Mouse (Mus musculus): ENCODE data around the gene Ggact. TPM values are rescaled to one million over a fixed set of nuclear protein-coding genes. Genes with fewer than 3 reads are reported as not detected.
A peak's percentile ranks its signal among the peaks of the same experiment; 100 is the strongest.

The Ggact gene
- total RNA-seq, 2 experiments from 2014 or later, result 11.8 to 12.5 TPM

DNA sequence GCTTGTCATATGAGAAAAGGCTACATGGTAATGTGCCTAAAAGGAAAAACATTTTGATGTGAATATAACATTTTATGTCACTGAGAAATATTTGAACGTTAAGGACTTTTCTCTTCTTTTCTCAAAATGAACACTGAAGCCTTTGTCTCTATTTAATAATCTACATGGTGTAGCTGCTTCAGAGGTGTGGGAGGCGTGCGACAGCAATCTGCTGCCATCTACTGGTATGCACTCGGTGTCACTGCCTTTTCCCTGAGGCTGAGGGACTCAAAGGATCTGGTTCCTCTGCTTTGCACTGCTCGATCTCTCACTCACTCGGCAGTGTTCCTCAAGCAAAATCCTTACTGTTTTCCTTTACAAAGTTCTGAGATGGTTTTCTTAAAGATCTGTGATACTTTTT is 37.4 kb downstream of the Ggact start:
- peak; percentile 64 for DNase-seq
- intact Hi-C loops (cut with DNase I; ENCODE audit: low total_unique reads), result loop anchor here (5.0 kb wide), 1 partner anchor 654 kb away; no protein-coding TSS in a partner anchor

- intact Hi-C loops (cut with DNase I; ENCODE audit: low total_unique reads), result loop anchor here (5.0 kb wide), 1 partner anchor 653 kb away; no protein-coding TSS in a partner anchor
- DNase-seq, result no peak
Measured at GRCm38 (mm10) chr14:122875636-122876035, 37.9 kb downstream of the Ggact start.

GRCm38 (mm10) chr14:122875056-122875455 is 38.5 kb downstream of the Ggact start:
- DNase-seq, result no peak

GRCm38 (mm10) chr14:122872612-122873011 is 40.9 kb downstream of the Ggact start:
- intact Hi-C loops (cut with DNase I; ENCODE audit: low total_unique reads), result loop anchor here (5.0 kb wide), 1 partner anchor 360 kb away; no protein-coding TSS in a partner anchor
- DNase-seq, result no peak

More at GRCm38 (mm10) chr14:122875056-122875455, 38.5 kb downstream of the Ggact start:
- intact Hi-C loops (cut with DNase I; ENCODE audit: low total_unique reads), result loop anchor here (5.0 kb wide), 1 partner anchor 653 kb away; no protein-coding TSS in a partner anchor

DNA sequence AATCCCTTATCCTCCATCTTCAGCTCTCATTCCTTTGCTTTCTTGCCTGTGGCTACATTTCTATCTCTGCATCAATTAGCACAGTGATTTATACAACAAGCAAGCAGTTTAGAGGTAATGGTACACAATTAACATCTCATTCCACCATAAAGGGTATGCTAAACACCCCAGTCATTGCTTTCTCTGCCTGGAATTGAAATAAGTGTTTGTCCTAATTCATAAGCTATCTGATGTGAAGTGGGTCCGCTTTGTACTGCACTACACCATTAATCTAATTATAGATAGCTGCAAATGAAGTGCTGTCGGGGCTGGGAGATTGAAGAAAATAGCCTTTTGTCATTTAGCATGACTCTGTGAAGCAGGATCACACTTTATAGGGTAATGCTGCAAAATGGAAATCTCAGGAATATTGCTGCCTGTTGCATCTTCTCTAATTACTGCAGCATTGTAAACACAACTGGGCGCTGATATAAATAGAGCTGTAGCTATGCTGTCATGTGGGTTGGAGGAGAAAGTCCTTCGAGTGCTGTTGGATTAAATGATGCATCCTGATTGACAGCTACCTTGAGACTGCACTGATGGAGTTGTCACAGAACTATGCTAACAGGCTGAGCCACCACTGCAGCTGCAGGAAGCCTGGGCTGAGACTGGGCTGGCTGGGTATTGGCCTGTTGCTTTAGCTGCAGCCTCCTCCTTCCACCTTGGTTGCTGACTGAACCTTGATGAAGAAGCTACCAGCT is 41.5 kb downstream of the Ggact start:
- intact Hi-C loops (cut with DNase I; ENCODE audit: low total_unique reads), result loop anchor here (5.0 kb wide), 1 partner anchor 360 kb away; no protein-coding TSS in a partner anchor
- DNase-seq, result no peak

GRCm38 (mm10) chr14:122869831-122870230 is 43.7 kb downstream of the Ggact start:
- DNase-seq, result no peak
- intact Hi-C loops (cut with DNase I; ENCODE audit: low total_unique reads), result loop anchor here (5.0 kb wide), 1 partner anchor 358 kb away; no protein-coding TSS in a partner anchor

DNA sequence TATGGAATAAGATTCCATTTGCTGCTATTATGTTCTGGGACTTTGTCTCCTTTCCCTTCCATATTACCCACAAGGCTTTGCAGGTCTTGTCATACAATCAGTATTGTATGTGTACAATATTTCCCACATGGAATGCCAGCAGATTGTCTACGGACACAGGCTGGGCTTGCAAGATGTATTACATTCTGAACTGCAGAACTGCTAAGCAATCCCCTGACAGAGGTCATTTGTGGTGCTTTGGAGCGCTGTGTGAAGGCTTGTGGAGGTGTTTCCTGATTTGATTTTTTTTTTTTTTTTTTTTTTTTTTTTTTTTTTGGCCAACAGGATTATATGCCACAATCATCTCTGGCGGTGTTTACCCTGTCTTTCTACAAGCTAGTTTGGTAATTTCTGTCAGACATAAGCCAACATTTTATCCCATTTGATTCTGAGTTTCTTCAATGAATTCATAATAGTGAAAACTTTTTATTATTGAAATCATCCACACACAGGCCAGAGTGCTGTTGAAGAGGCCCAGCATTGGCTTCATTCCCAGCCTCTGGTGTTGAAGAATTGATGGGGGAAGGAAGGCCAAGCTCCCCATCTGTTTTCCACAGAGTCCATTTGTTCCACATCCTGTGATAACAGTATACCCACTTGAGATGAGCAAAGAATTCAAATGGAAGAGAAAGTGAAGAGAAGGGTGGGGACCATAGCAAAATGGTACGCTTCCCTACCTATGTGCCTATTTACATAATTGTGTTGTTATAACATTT is 45.8 kb downstream of the Ggact start:
- peak; percentile 46 for DNase-seq
- intact Hi-C loops (cut with DNase I; ENCODE audit: low total_unique reads), result no loop called here

GRCm38 (mm10) chr14:122865462-122866129 is 48.0 kb downstream of the Ggact start:
- intact Hi-C loops (cut with DNase I; ENCODE audit: low total_unique reads), result no loop called here
- DNase-seq, result no peak

- DNase-seq, result no peak
- intact Hi-C loops (cut with DNase I; ENCODE audit: low total_unique reads), result no loop called here
Measured at GRCm38 (mm10) chr14:122862623-122863022, 50.9 kb downstream of the Ggact start.

DNA sequence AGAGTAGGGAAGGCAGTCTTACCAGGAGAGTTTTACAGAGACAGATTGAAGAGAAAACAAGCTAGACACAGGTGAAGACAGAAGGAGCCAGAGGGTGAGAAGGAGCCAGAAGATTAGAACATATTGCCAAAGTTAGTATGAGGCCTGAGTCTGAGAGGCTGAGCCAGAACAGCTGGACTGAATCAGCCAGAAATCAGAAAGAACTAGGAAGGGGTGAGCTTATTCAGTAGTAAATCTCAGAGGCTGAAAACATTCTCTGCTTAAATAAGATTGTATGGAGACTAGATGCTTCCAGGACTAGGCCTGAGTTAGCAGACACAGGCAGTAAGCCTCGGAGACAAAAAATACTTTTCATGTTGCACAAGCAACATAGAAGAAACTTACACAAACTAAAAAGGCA is 53.8 kb downstream of the Ggact start:
- no peak for DNase-seq
- intact Hi-C loops (cut with DNase I; ENCODE audit: low total_unique reads), result no loop called here

GRCm38 (mm10) chr14:122852506-122853057 is 61.0 kb downstream of the Ggact start:
- no peak for DNase-seq
- intact Hi-C loops (cut with DNase I; ENCODE audit: low total_unique reads), result no loop called here

DNA sequence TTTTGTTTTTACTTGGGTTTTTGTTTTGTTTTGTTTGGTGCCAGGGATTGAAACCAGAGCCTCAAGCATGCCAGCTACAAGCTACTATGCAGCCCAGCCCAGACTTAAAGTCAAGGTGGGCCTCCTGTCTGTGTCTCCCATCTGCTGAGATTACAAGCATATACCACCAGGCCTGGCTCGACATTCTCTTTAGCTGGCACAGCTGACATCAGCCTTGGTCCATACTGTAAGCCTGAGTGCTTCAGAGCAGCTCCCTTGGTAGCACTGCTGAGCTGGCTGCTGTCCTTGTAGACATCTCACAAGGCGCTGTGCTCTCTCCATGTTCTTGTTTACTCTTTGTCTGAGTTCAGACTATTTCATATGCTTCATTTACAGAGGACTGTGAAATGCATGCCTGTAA is 76.5 kb downstream of the Ggact start:
- DNase-seq, result no peak
- intact Hi-C loops (cut with DNase I; ENCODE audit: low total_unique reads), result no loop called here

DNA sequence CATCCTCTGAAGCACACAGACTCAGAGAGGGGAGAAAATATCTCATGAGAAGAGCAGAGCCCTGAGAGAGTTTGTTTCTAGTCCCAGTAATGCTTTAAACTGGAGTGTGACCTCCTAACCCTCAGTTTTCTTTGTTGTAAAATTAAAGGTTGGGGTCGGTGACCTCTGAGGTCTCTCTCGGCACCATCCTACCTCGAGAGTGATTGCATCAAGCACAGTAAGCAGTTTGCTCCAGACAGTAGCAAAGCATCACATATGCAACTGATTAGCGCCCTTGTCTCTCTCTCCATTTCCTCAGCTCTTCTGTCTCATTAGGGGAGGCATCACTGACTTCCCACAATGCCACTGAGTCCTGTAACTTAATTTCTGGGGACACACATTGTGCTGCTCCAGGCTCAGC is 77.3 kb downstream of the Ggact start:
- intact Hi-C loops (cut with DNase I; ENCODE audit: low total_unique reads), result no loop called here
- no peak for DNase-seq

DNA sequence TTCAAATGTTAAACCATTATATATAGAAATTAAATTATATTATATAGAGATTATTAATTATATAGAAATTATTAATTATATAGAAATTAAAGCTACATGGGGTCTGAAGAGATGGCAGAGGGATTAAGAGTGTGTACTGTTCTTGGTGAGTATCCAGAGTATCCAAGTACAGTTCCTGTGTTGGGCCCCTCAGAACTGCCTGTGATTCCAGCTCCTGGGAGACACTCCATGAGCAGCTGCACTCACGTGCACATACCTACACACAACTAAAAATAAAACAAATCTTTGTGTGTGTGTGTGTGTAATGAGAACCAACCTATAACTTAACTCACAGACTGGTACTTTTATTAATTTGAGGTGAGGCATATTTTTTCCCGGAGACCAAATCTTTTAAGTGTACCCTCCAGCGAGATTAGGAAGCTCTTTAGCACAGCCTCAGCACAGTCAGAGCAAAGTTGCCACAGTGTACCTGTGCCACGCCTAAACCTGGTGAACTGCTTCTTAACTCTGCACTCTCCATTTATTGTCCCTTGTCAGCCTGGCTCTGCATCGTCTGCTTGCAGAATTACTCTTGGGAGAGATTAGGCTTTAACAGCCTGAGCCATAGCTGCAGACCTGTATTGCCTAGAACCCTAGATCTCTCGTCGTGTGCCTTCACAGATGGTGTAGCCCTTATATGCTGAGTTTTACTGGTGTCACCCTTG is 77.9 kb downstream of the Ggact start:
- intact Hi-C loops (cut with DNase I; ENCODE audit: low total_unique reads), result no loop called here
- DNase-seq, result no peak

DNA sequence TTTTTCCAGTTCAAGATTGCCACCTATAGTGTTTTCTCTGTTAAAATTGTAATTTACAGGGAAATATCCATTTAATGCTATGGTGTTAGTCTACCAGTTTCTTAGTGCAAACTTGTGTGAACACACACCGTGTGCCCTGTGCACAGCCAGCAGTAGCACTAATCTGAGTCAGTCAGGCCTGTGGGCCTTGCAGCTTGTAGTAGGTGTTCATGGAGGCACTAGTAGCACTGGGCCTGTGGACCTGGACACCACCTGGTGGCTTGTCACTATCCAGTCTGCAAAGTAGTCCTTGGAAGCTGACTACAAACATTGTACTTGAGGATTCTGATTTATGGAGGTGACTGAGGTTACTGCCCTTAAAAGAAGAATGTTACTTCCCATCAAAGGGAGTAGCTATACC is 78.8 kb downstream of the Ggact start:
- DNase-seq, result no peak
- intact Hi-C loops (cut with DNase I; ENCODE audit: low total_unique reads), result no loop called here

- intact Hi-C loops (cut with DNase I; ENCODE audit: low total_unique reads), result no loop called here
- no peak for DNase-seq
Measured at GRCm38 (mm10) chr14:122833666-122834065, 79.9 kb downstream of the Ggact start.

DNA sequence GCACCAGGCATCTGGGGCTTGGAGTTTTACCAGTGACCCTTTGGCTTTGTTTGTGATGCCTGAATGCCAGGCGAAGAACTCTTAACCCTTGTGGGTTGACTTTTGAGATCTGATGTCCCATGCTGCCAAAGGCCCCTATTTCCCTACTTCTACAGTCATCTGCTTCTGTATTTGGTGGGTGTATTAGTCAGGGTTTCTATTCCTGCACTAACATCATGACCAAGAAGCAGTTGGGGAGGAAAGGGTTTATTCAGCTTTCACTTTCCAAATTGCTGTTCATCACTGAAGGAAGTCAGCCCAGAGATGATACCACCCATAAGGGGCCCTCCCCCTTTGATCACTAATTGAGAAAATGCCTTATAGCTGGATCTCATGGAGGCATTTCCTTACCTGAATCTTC is 83.1 kb downstream of the Ggact start:
- intact Hi-C loops (cut with DNase I; ENCODE audit: low total_unique reads), result no loop called here
- no peak for DNase-seq

GRCm38 (mm10) chr14:122825464-122825863 is 88.1 kb downstream of the Ggact start:
- intact Hi-C loops (cut with DNase I; ENCODE audit: low total_unique reads), result no loop called here
- no peak for DNase-seq

- intact Hi-C loops (cut with DNase I; ENCODE audit: low total_unique reads), result no loop called here
- DNase-seq, result no peak
Measured at GRCm38 (mm10) chr14:122823791-122824190, 89.8 kb downstream of the Ggact start.

Data from gastrocnemius, postnatal 14 days (tissue).